Mouse (Mus musculus): ENCODE measurements around the gene Fn3k.

DNA sequence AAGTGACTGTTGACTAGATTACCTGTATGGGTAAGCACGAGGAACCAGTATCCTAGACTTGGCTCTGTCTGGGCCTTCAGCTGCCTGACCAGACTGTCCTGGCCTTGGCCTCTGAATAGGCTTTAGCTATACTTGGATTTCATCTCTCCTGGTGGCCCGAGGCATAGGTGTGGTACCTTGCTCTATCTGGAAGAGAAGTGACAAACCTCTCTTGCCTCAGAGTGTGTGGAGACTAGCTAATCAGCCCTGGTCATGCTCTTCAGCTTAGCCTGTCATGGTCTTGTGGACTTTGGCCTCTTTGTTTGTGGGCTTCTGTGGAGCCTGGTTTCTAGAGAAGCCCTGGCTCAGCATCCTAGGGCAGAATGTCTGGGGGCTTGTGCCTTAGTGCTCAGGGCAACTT lies 46.4 kb downstream of the Fn3k start:
- TF ChIP-seq POLR2A (IDR thresholded peaks at IDR 0.05; ENCODE audit: borderline replicate concordance, control insufficient read depth, low read depth, low read length), result no peak
- no peak for TF ChIP-seq CTCF (IDR thresholded peaks at IDR 0.05; ENCODE audit: control insufficient read depth, insufficient read depth, low read length)
